Mouse (Mus musculus): ENCODE measurements at regions not wholly inside any gene's neighbourhood (a gene's known extent, or its start where the extent isn't known, plus 50 kb on each side); places are given as distances from the start of the nearest gene placed in this dataset.

GRCm38 (mm10) chr9:89846973-89847372 is 62.7 kb upstream of the Rasgrf1 start:
- TF ChIP-seq CTCF (IDR thresholded peaks at IDR 0.05; ENCODE audit: low read depth) = no peak
- no peak for TF ChIP-seq EP300 (optimal IDR thresholded peaks at IDR 0.05)

Data from stomach, postnatal 0 days (tissue).